Mouse (Mus musculus) ES-E14 (cell line): ENCODE data around the gene Osbpl2. TPM values are rescaled to one million over a fixed set of nuclear protein-coding genes. Genes with fewer than 3 reads are reported as not detected.

ENCODE experiments used
- DNase-seq: peaks from one replicate; pipeline ENCODE4 v3.0.0-alpha.2; 2013; ENCODE audit warnings: low read depth, low spot score
- H3K27ac ChIP-seq: 2 replicates; pipeline ENCODE4 v1.5.1; 2012; ENCODE audit warnings: low read depth, mild to moderate bottlenecking, low read length, moderate library complexity, mixed read lengths; ENCODE audit not compliant: poor library complexity, insufficient read depth, severe bottlenecking
- H3K36me3 ChIP-seq: 2 replicates; pipeline ENCODE4 v1.6.1; 2012; ENCODE audit warnings: mild to moderate bottlenecking, low read length, moderate library complexity, mixed read lengths; ENCODE audit not compliant: control insufficient read depth, poor library complexity, insufficient read depth, severe bottlenecking
- H3K4me1 ChIP-seq, 2 experiments: fragments of 150-350 bp in 1 of 2; sonication (generic) in 1 of 2; 2 replicates each; pipeline ENCODE4 v1.6.1; 2012; ENCODE audit warnings: low read length in 2 of 2, mild to moderate bottlenecking in 1 of 2, mixed read lengths in 1 of 2; ENCODE audit not compliant: control insufficient read depth in 2 of 2, insufficient read depth in 2 of 2, poor library complexity in 1 of 2
- H3K4me3 ChIP-seq, 2 experiments: fragments of 150-350 bp in 1 of 2; sonication (generic) in 1 of 2; 2 replicates each; pipeline ENCODE4 v1.5.1; 2012; ENCODE audit warnings: low read length in 2 of 2, low read depth in 1 of 2, mild to moderate bottlenecking in 1 of 2, mixed read lengths in 1 of 2; ENCODE audit not compliant: insufficient read depth in 1 of 2, poor library complexity in 1 of 2, severe bottlenecking in 1 of 2
- H3K9ac ChIP-seq: 2 replicates; pipeline ENCODE4 v1.6.1; 2012; ENCODE audit warnings: low read depth, mild to moderate bottlenecking, low read length, mixed read lengths; ENCODE audit not compliant: poor library complexity, insufficient read depth, severe bottlenecking
- H3K9me3 ChIP-seq: fragments of 150-350 bp; sonication (generic); 2 replicates; pipeline ENCODE4 v1.6.1; 2012; ENCODE audit warnings: low read depth, mild to moderate bottlenecking, low read length; ENCODE audit not compliant: control insufficient read depth, insufficient read depth
- CHD2 ChIP-seq: IDR thresholded peaks from 2 replicates; pipeline ENCODE4 v1.6.1; 2014; ENCODE audit warnings: mild to moderate bottlenecking, low read depth, low read length, inconsistent platforms
- HCFC1 ChIP-seq: IDR thresholded peaks from 2 replicates; pipeline ENCODE4 v1.6.1; 2012; ENCODE audit warnings: low read length, inconsistent platforms, borderline replicate concordance; ENCODE audit not compliant: insufficient read depth
- MAFK ChIP-seq: IDR thresholded peaks from 2 replicates; pipeline ENCODE4 v1.6.1; 2014; ENCODE audit warnings: mild to moderate bottlenecking, low read depth, low read length, inconsistent platforms; ENCODE audit not compliant: insufficient read depth
- ZC3H11A ChIP-seq: IDR thresholded peaks from 2 replicates; pipeline ENCODE4 v1.6.1; 2012; ENCODE audit warnings: low read depth, mild to moderate bottlenecking, inconsistent platforms, low read length, borderline replicate concordance
- ZNF384 ChIP-seq: IDR thresholded peaks from 2 replicates; pipeline ENCODE4 v1.6.1; 2012; ENCODE audit warnings: low read depth, low read length, inconsistent platforms
- in situ Hi-C, 2 experiments: fragments of 600-800 bp; cut with MboI; formaldehyde crosslinking; loops; one replicate each; pipeline ENCODE4 v1.15.1; 2025; ENCODE audit warnings: low sequenced_read_pairs in 2 of 2, inconsistent platforms in 1 of 2; ENCODE audit not compliant: unreplicated experiment in 2 of 2
- total RNA-seq: library from RNA; depleted of rRNA; stranded (reverse); fragments of 300-350 nt; gene quantifications from 2 replicates; pipeline ENCODE4 v1.2.3, GENCODE M21; 2012

The Osbpl2 gene
- total RNA-seq, 1 experiment: 12.3 TPM

- no peaks in the 10 kb centered on the region for H3K9me3 ChIP-seq
- DNase-seq: no peak
- H3K4me3 ChIP-seq: no peak overlapping the region
- H3K36me3 ChIP-seq: no peaks in the 10 kb centered on the region
- no peaks in the 10 kb centered on the region for H3K4me1 ChIP-seq
- no peak overlapping the region for H3K27ac ChIP-seq
- TF ChIP-seq HCFC1 (no peak), CHD2 (no peak), MAFK (no peak), ZC3H11A (no peak), ZNF384 (no peak)
- H3K9ac ChIP-seq: no peak overlapping the region
- in situ Hi-C loops: no loop called here
These were observed 16.3 kb downstream of the Osbpl2 start for GRCm38 (mm10) chr2:180135414-180135813.

- Histone ChIP-seq H3K4me3 (no peak overlapping the region), H3K36me3 (peaks cover 17% of the 10 kb centered on the region)
- in situ Hi-C loops: no loop called here
These were observed 27.0 kb downstream of the Osbpl2 start for GRCm38 (mm10) chr2:180146091-180146490.

GRCm38 (mm10) chr2:180147379-180147778 is 28.3 kb downstream of the Osbpl2 start:
- peaks cover 17% of the 10 kb centered on the region for H3K36me3 ChIP-seq
- in situ Hi-C loops: no loop called here

More at GRCm38 (mm10) chr2:180146091-180146490, 27.0 kb downstream of the Osbpl2 start:
- H3K27ac ChIP-seq: no peak overlapping the region
- H3K9me3 ChIP-seq: no peaks in the 10 kb centered on the region
- no peak overlapping the region for H3K9ac ChIP-seq
- TF ChIP-seq ZNF384 (no peak), CHD2 (no peak), HCFC1 (no peak), MAFK (no peak), ZC3H11A (no peak)
- no peak for DNase-seq
- no peaks in the 10 kb centered on the region for H3K4me1 ChIP-seq

GRCm38 (mm10) chr2:180148551-180148950 is 29.4 kb downstream of the Osbpl2 start:
- Histone ChIP-seq H3K9me3 (no peaks in the 10 kb centered on the region), H3K27ac (no peak overlapping the region), H3K36me3 (peaks cover 20% of the 10 kb centered on the region), H3K9ac (no peak overlapping the region), H3K4me1 (no peaks in the 10 kb centered on the region), H3K4me3 (no peak overlapping the region)
- TF ChIP-seq ZC3H11A (no peak), MAFK (no peak), HCFC1 (no peak), ZNF384 (no peak), CHD2 (no peak)
- DNase-seq: no peak
- in situ Hi-C loops: no loop called here

More at GRCm38 (mm10) chr2:180147379-180147778, 28.3 kb downstream of the Osbpl2 start:
- no peaks in the 10 kb centered on the region for H3K4me1 ChIP-seq
- H3K9ac ChIP-seq: no peak overlapping the region
- no peak for DNase-seq
- TF ChIP-seq ZNF384: no peak
- TF ChIP-seq HCFC1: no peak
- no peak for TF ChIP-seq MAFK
- no peak for TF ChIP-seq CHD2
- TF ChIP-seq ZC3H11A: no peak
- H3K4me3 ChIP-seq: no peak overlapping the region
- no peak overlapping the region for H3K27ac ChIP-seq
- H3K9me3 ChIP-seq: no peaks in the 10 kb centered on the region

GRCm38 (mm10) chr2:180154796-180155195 is 35.7 kb downstream of the Osbpl2 start:
- in situ Hi-C loops: no loop called here
- H3K27ac ChIP-seq: no peak overlapping the region
- no peak for DNase-seq
- TF ChIP-seq CHD2 (no peak), ZC3H11A (no peak), HCFC1 (no peak), ZNF384 (no peak), MAFK (no peak)
- no peaks in the 10 kb centered on the region for H3K9me3 ChIP-seq
- peaks cover 23% of the 10 kb centered on the region; the same call in 1 of the 2 replicates for H3K36me3 ChIP-seq
- no peak overlapping the region for H3K4me3 ChIP-seq
- H3K9ac ChIP-seq: no peak overlapping the region
- no peaks in the 10 kb centered on the region for H3K4me1 ChIP-seq
